Mouse (Mus musculus): Measurements from ENCODE around the gene Dcpp1. TPM values are rescaled to one million over a fixed set of nuclear protein-coding genes. Genes with fewer than 3 reads are reported as not detected.
A peak's percentile ranks its signal among the peaks of the same experiment; 100 is the strongest.
"Not testable (repeated sequence)": the region's sequence is repeated elsewhere in the genome, so short reads cannot be mapped to it uniquely, and the experiment has no call there.

Gene Dcpp1
- not detected in 2 replicates for polyA plus RNA-seq (2012; rRNA removed)

GRCm38 (mm10) chr17:23880576-23880975 lies at the start of gene Dcpp1, which contains the start of gene Dcpp2:
Gene Dcpp1, plus strand, starts transcription at chr17:23880876.
Gene Dcpp2, plus strand, starts transcription at chr17:23880880.
- H3K4me1 ChIP-seq (ENCODE audit: control insufficient read depth, insufficient read depth, low read length); H3K27ac ChIP-seq (ENCODE audit: insufficient read depth, low read length); H3K4me3 ChIP-seq (ENCODE audit: insufficient read depth, low read length): not testable (repeated sequence)

GRCm38 (mm10) chr17:23831201-23831600 lies 49.5 kb upstream of the Dcpp1 start:
- no peak for TF ChIP-seq POLR2A (IDR thresholded peaks at IDR 0.05; ENCODE audit: extremely low read depth, insufficient read depth, low read length)
- H3K27ac ChIP-seq (ENCODE audit: insufficient read depth, low read length) = no peak overlapping the region
- H3K4me3 ChIP-seq (ENCODE audit: insufficient read depth, low read length) = no peak overlapping the region
- no peaks in the 10 kb centered on the region; the same call in 1 of the 2 replicates for H3K4me1 ChIP-seq (ENCODE audit: control insufficient read depth, insufficient read depth, low read length)

- H3K27ac ChIP-seq (ENCODE audit: insufficient read depth, low read length) = no peak within 1 kb of the TSS
- H3K4me3 ChIP-seq (ENCODE audit: insufficient read depth, low read length) = no peak within 1 kb of the TSS
- H3K4me1 ChIP-seq (ENCODE audit: control insufficient read depth, insufficient read depth, low read length) = no peaks in the 10 kb centered on the region
- TF ChIP-seq CTCF (IDR thresholded peaks at IDR 0.05; ENCODE audit: extremely low read depth, insufficient read depth, low read length) (no peak), POLR2A (IDR thresholded peaks at IDR 0.05; ENCODE audit: extremely low read depth, insufficient read depth, low read length) (no peak)
Observed at GRCm38 (mm10) chr17:23836006-23836575, 44.6 kb upstream of the Dcpp1 start, which contains the start of gene Prss33. Gene Prss33, minus strand, starts transcription at chr17:23836056.

- Histone ChIP-seq H3K27ac (ENCODE audit: insufficient read depth, low read length) (no peak overlapping the region), H3K4me1 (ENCODE audit: control insufficient read depth, insufficient read depth, low read length) (no peaks in the 10 kb centered on the region), H3K4me3 (ENCODE audit: insufficient read depth, low read length) (no peak overlapping the region)
- TF ChIP-seq CTCF (IDR thresholded peaks at IDR 0.05; ENCODE audit: extremely low read depth, insufficient read depth, low read length) (peak; percentile 42), POLR2A (IDR thresholded peaks at IDR 0.05; ENCODE audit: extremely low read depth, insufficient read depth, low read length) (no peak)
Observed at GRCm38 (mm10) chr17:23841145-23841544, 39.5 kb upstream of the Dcpp1 start.

- no peak for TF ChIP-seq POLR2A (IDR thresholded peaks at IDR 0.05; ENCODE audit: extremely low read depth, insufficient read depth, low read length)
- Histone ChIP-seq H3K4me1 (ENCODE audit: control insufficient read depth, insufficient read depth, low read length) (no peaks in the 10 kb centered on the region), H3K27ac (ENCODE audit: insufficient read depth, low read length) (no peak overlapping the region), H3K4me3 (ENCODE audit: insufficient read depth, low read length) (no peak overlapping the region)
Observed at GRCm38 (mm10) chr17:23843141-23843811, 37.4 kb upstream of the Dcpp1 start.

- Histone ChIP-seq H3K4me3 (ENCODE audit: insufficient read depth, low read length) (no peak within 1 kb of the TSS), H3K27ac (ENCODE audit: insufficient read depth, low read length) (no peak within 1 kb of the TSS), H3K4me1 (ENCODE audit: control insufficient read depth, insufficient read depth, low read length) (no peaks in the 10 kb centered on the region)
- TF ChIP-seq POLR2A (IDR thresholded peaks at IDR 0.05; ENCODE audit: extremely low read depth, insufficient read depth, low read length) (no peak), CTCF (IDR thresholded peaks at IDR 0.05; ENCODE audit: extremely low read depth, insufficient read depth, low read length) (peak; percentile 34; the same call in 1 of the 2 replicates)
Observed at GRCm38 (mm10) chr17:23843812-23844273, 36.8 kb upstream of the Dcpp1 start, which contains the start of the genes Prss32 and Prss41. Gene Prss32, plus strand, starts transcription at chr17:23843855. Gene Prss41, minus strand, starts transcription at chr17:23844172.

GRCm38 (mm10) chr17:23850028-23850427 lies 30.6 kb upstream of the Dcpp1 start:
- Histone ChIP-seq H3K27ac (ENCODE audit: insufficient read depth, low read length) (no peak overlapping the region), H3K4me1 (ENCODE audit: control insufficient read depth, insufficient read depth, low read length) (no peaks in the 10 kb centered on the region), H3K4me3 (ENCODE audit: insufficient read depth, low read length) (no peak overlapping the region)
- TF ChIP-seq CTCF (IDR thresholded peaks at IDR 0.05; ENCODE audit: extremely low read depth, insufficient read depth, low read length) (0 out of 2 replicates have a peak, but pooled peaks have one; percentile 5), POLR2A (IDR thresholded peaks at IDR 0.05; ENCODE audit: extremely low read depth, insufficient read depth, low read length) (no peak)

- Histone ChIP-seq H3K27ac (ENCODE audit: insufficient read depth, low read length) (no peak overlapping the region), H3K4me3 (ENCODE audit: insufficient read depth, low read length) (no peak overlapping the region), H3K4me1 (ENCODE audit: control insufficient read depth, insufficient read depth, low read length) (no peaks in the 10 kb centered on the region)
- TF ChIP-seq CTCF (IDR thresholded peaks at IDR 0.05; ENCODE audit: extremely low read depth, insufficient read depth, low read length) = peak; percentile 75
- no peak for TF ChIP-seq POLR2A (IDR thresholded peaks at IDR 0.05; ENCODE audit: extremely low read depth, insufficient read depth, low read length)
Observed at GRCm38 (mm10) chr17:23850853-23851749, 29.6 kb upstream of the Dcpp1 start.

- Histone ChIP-seq H3K4me3 (ENCODE audit: insufficient read depth, low read length) (no peak overlapping the region), H3K27ac (ENCODE audit: insufficient read depth, low read length) (no peak overlapping the region), H3K4me1 (ENCODE audit: control insufficient read depth, insufficient read depth, low read length) (no peaks in the 10 kb centered on the region)
- peak; percentile 28; the same call in 1 of the 2 replicates for TF ChIP-seq CTCF (IDR thresholded peaks at IDR 0.05; ENCODE audit: extremely low read depth, insufficient read depth, low read length)
- TF ChIP-seq POLR2A (IDR thresholded peaks at IDR 0.05; ENCODE audit: extremely low read depth, insufficient read depth, low read length) = no peak
Observed at GRCm38 (mm10) chr17:23853292-23853691, 27.4 kb upstream of the Dcpp1 start.

All from cortical plate, adult 2 months (tissue).